Mouse (Mus musculus) spleen, adult 2 months (tissue): ENCODE measurements around the gene Slc29a1. TPM values are rescaled to one million over a fixed set of nuclear protein-coding genes. Genes with fewer than 3 reads are reported as not detected.
"Not testable (repeated sequence)": the region's sequence is repeated elsewhere in the genome, so short reads cannot be mapped to it uniquely, and the experiment has no call there.

ENCODE experiments used
- DNase-seq, 2 experiments: peaks; one replicate each; pipeline versions ENCODE4 v3.0.0 to v3.0.0-alpha.2; 2012 to 2021; ENCODE audit warnings: low spot score in 2 of 2, low read depth in 1 of 2
- H3K27ac ChIP-seq: fragments of 200-500 bp; 2 replicates; pipeline ENCODE4 v1.5.1; 2012; ENCODE audit warnings: low read length, inconsistent platforms; ENCODE audit not compliant: insufficient read depth
- H3K27me3 ChIP-seq: fragments of 200-500 bp; 2 replicates; pipeline ENCODE4 v1.6.1; 2012; ENCODE audit warnings: mild to moderate bottlenecking, moderate library complexity, low read length, inconsistent platforms; ENCODE audit not compliant: control insufficient read depth, insufficient read depth
- H3K36me3 ChIP-seq: fragments of 200-500 bp; 2 replicates; pipeline ENCODE4 v1.6.1; 2012; ENCODE audit warnings: mild to moderate bottlenecking, low read length, inconsistent platforms; ENCODE audit not compliant: control insufficient read depth, insufficient read depth
- H3K4me1 ChIP-seq: fragments of 200-500 bp; 2 replicates; pipeline ENCODE4 v1.6.1; 2011; ENCODE audit warnings: inconsistent platforms; ENCODE audit not compliant: control insufficient read depth, insufficient read depth, insufficient read length
- H3K4me3 ChIP-seq: fragments of 200-500 bp; 2 replicates; pipeline ENCODE4 v1.5.1; 2011; ENCODE audit warnings: mild to moderate bottlenecking, inconsistent platforms; ENCODE audit not compliant: insufficient read depth, insufficient read length; ENCODE audit errors: extremely low read depth
- CTCF ChIP-seq: fragments of 200-500 bp; IDR thresholded peaks from 2 replicates; pipeline ENCODE4 v1.5.1; 2011; ENCODE audit warnings: mild to moderate bottlenecking, inconsistent platforms; ENCODE audit not compliant: insufficient read depth, insufficient read length, insufficient replicate concordance; ENCODE audit errors: extremely low read depth
- POLR2A ChIP-seq: fragments of 200-500 bp; IDR thresholded peaks from 2 replicates; pipeline ENCODE4 v1.6.1; 2011; ENCODE audit warnings: low read depth, low read length, inconsistent platforms
- WGBS: fragments of 180-500 bp; shearing (Covaris S2); methylation state at CpG from one replicate; pipeline ENCODE4 v1.1.7; 2018; 5-methylcytosine and 5-hydroxymethylcytosine counted together
- polyA plus RNA-seq: library from polyadenylated mRNA; depleted of rRNA; stranded (reverse); fragments of >200 nt; gene quantifications from 2 replicates; pipeline ENCODE4 v1.2.3, GENCODE M21; 2012

The Slc29a1 gene
- polyA plus RNA-seq, 1 experiment, result 122 TPM

DNA sequence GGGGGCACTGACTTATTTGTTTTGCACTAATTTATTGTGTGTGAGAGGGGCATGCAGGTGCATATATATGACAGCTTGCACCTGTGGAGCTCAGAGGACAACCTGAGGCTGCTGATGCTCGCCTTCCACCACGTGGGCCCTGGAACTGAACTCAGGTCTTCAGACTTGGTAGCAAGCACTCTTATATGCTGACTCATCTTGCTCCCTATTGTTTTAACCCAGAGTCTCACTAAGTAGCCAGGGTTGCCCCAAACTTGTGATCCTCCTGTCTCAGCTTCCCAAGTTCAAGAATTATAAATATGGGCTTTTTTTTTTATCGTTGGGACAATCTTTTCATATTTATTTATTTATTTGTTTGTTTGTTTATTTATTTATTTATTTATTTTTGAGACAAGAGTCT is 31.6 kb upstream of the Slc29a1 start:
- TF ChIP-seq POLR2A, result no peak
- no peak for TF ChIP-seq CTCF
- Histone ChIP-seq H3K27me3 (no peaks in the 10 kb centered on the region), H3K36me3 (no peaks in the 10 kb centered on the region), H3K4me3 (no peak overlapping the region), H3K27ac (no peak overlapping the region), H3K4me1 (peaks cover 7% of the 10 kb centered on the region; the same call in 1 of the 2 replicates)
- DNase-seq, result no peak
- WGBS, result 78% methylated on average over 3 of the region's 3 CpGs

DNA sequence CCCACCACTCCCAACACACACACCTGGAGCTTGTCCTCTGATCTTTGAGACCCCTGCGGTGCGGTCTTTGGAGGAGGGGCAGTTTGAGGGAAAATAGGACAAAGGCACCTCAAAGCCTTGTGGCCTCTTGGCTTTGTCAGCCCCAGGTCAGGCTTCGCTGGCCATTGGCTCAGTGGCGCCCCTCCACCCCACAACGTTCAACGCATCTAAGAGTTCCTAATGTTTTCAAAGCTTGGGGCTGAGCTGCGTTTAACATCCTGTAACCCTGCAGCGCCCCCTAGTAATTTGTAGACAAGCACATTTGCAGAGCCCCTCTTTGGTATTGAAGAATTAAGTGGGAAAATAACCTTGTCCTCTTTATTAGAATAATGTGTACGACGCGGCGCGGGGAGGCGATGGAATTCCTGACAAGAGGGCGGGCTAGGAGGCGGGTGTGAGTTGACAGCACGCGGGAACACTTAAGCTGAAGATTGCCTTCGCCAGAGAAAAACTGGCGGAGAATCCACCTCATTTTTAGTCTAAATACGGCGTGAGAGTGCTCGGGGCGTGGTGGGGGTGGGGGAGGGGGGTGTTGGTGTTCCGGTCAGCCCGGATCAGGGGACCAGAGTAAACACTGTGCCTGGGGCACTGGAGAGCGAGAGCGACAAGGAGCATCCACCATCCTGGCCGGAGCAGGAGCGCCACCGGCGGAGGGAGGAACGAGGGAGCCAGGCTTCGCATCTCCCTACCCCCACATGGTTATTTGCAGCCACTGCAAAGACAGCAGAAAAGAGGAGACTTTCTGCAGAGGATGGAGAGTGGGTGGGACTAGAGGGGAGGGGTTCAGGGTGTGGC is 30.7 kb upstream of the Slc29a1 start:
- no peaks in the 10 kb centered on the region for H3K27me3 ChIP-seq
- peak; percentile 49 to 55 for DNase-seq
- H3K4me3 ChIP-seq, result peak overlapping the region; percentile 30; the same call in 1 of the 2 replicates
- 6% methylated on average over 34 of the region's 34 CpGs for WGBS
- peaks cover 7% of the 10 kb centered on the region; the same call in 1 of the 2 replicates for H3K4me1 ChIP-seq
- no peaks in the 10 kb centered on the region for H3K36me3 ChIP-seq
- H3K27ac ChIP-seq, result no peak overlapping the region; the same call in 1 of the 2 replicates
- peak; percentile 20; the same call in 1 of the 2 replicates for TF ChIP-seq CTCF
- no peak for TF ChIP-seq POLR2A

DNA sequence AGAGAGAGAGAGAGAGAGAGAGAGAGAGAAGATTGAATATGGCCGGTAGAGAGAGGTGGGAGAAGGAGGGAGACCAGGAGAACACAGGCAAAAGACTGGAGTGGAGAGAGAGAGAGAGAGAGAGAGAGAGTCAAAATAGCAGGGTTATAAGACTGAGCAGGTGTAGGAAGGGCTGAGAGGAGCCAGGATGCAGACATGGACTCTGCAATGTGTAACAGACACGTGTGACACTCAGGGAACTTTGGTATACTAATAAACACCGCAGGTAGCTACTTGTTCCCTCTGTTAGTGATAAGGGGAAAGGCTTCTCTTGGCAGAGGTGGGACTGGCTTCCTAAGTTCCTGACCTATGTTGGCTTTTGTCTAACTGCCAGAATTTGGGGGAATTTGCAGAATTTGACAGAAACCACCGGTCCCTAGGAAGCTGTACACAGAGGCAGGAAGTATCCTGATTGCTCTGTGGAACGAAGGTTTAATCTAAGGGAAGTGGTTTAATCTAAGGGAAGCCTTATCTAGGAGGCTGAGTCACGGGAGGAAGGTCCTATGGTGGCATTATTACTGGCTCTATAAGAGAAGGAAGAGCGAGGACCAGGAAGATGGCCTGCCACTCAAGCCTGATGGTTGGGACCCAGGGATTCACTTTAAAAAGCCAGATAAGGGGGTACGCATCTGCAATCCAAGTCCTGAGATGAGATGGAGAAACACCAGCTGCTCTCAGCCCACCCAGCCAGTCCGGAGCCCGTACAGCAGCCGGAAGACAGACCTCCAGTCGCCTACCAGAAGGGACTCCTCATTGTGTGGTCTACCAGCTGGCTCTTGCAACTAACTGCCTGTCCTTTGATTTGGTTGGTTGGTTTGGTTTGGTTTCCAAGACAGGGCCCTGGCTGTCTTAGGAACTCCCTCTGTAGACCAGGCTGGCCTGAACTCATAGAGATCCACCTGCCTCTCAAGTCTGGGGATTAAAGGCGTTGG is 29.8 kb upstream of the Slc29a1 start:
- TF ChIP-seq POLR2A, result no peak
- TF ChIP-seq CTCF, result no peak
- 36% methylated on average over 13 of the region's 13 CpGs for WGBS
- Histone ChIP-seq H3K4me1 (peaks cover 7% of the 10 kb centered on the region; the same call in 1 of the 2 replicates), H3K27ac (no peak overlapping the region; the same call in 1 of the 2 replicates), H3K27me3 (no peaks in the 10 kb centered on the region), H3K36me3 (no peaks in the 10 kb centered on the region), H3K4me3 (no peak overlapping the region)
- DNase-seq, result no peak

DNA sequence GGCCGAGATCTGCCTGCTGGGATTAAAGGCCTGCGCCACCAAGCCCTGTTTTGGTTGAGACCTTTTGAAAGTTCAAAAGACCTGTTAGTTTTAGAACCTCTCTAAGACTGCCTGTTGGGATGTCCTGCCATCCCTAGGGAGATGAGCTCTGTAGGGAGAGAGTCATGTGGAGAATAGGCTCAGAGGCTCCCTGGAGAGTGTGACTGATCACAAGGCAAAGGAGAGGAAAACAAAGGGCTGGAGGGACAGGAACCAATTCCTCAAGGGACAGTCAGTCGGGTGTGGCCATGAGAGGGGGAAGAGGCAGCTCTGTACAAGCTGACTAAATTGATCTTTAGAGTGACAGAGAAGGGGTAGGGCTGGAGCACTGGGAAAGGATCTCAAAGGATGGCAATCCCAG is 28.8 kb upstream of the Slc29a1 start:
- H3K4me3 ChIP-seq, result no peak overlapping the region
- H3K27me3 ChIP-seq, result no peaks in the 10 kb centered on the region
- no peak for TF ChIP-seq POLR2A
- TF ChIP-seq CTCF, result no peak
- 39% methylated on average over 3 of the region's 3 CpGs for WGBS
- no peak for DNase-seq
- no peak overlapping the region for H3K27ac ChIP-seq
- H3K36me3 ChIP-seq, result no peaks in the 10 kb centered on the region
- H3K4me1 ChIP-seq, result peaks cover 7% of the 10 kb centered on the region; the same call in 1 of the 2 replicates

DNA sequence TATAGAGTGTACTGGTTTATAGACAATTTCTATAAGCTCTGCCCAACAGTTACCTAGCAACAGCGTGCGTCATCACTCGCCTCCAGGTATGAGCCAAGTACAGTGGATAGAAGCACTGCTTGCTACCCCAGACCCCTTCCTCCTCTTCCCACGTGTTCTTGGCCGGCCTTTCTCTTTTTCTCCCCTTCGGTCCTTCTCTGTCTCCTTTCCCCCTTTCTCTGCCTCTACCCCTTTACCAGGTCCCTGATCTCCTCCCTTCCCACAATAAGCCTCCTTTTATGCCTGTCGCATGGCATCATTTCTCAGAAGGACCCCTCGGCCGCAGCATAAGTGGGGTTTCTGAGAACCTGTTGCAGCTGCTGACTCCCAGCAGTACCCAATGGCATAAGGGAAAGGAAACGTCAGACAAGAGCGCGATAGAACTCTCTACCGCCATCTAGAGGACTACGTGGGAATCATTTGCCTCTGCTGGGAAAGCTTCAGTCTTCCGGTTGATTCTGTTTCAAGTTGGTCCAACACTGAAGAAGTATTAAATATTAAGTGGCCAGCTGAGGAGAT is 27.2 kb upstream of the Slc29a1 start:
- no peaks in the 10 kb centered on the region for H3K27me3 ChIP-seq
- TF ChIP-seq POLR2A, result no peak
- peak; percentile 64; the same call in 1 of the 2 replicates for TF ChIP-seq CTCF
- H3K36me3 ChIP-seq, result no peaks in the 10 kb centered on the region
- H3K4me1 ChIP-seq, result peaks cover 7% of the 10 kb centered on the region; the same call in 1 of the 2 replicates
- no peak overlapping the region for H3K27ac ChIP-seq
- H3K4me3 ChIP-seq, result no peak overlapping the region
- WGBS, result 22% methylated on average over 15 of the region's 15 CpGs
- DNase-seq, result peak; percentile 56 to 73

DNA sequence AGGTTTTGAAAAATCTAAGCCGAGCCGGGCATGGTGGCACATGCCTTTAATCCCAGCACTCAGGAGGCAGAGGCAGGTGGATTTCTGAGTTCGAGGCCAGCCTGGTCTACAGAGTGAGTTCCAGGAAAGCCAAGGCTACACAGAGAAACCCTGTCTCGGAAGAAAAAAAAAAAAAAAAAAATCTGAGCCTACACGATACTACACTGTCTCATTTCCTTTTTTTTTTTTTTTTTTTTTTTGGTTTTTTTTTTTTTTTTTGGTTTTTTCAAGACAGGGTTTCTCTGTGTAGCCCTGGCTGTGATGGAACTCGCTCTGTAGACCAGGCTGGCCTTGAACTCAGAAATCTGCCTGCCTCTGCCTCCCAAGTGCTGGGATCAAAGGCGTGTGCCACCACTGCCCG is 24.0 kb upstream of the Slc29a1 start:
- DNase-seq, H3K27me3 ChIP-seq, H3K27ac ChIP-seq, H3K36me3 ChIP-seq, H3K4me3 ChIP-seq, H3K4me1 ChIP-seq: not testable (repeated sequence)
- 68% methylated on average over 8 of the region's 8 CpGs for WGBS
